Mouse (Mus musculus): Measurements from ENCODE around the gene Abca15.
"Not testable (repeated sequence)": the region's sequence is repeated elsewhere in the genome, so short reads cannot be mapped to it uniquely, and the experiment has no call there.

Abca15 gene

GRCm38 (mm10) chr7:120328087-120328793 lies at the start of gene Abca15:
TSS of gene Abca15 (plus strand) at chr7:120328670.
- no peak for DNase-seq (ENCODE audit: low spot score)

GRCm38 (mm10) chr7:120285286-120285685 lies 43.2 kb upstream of the Abca15 start:
- DNase-seq (ENCODE audit: low spot score) = no peak

DNA sequence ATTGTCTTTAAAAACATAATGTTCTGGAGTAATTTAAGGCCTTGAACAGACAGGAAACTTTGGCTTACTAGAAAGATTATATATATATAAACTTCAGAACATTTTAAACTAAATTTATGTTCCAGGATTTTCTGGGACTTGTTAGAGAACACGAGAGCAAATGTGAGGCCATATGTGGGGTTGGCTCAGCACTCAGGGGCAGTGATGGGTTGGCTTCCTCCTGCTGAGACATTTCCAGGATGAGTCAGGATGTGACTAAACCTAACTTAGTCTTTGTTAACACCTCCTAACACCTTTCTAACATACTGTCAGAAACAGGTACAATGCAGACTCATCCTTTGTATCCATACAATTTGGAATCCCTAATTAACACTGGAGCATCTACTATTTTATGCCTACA lies 12.4 kb upstream of the Abca15 start:
- DNase-seq (ENCODE audit: low spot score) = no peak

DNA sequence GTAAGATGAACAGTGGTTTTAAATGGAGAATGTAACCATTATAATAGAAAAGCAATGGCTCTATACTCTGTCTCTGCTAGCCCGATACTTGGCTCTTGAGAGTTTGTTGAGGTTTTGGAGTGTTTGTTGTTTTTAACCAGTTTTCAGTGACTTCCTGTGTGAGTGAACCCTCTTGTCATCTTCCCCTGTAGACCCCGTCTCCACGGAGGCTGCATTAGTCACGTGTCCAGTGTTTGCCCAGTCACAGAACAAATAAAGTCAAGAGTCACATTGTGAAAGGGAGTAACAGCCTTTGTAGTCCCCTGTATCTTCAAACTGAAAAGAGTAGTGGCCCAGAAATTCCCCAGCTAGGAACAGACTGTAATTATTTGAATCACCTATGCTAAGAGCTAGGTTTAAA lies 5.5 kb upstream of the Abca15 start:
- DNase-seq (ENCODE audit: low spot score) = no peak

- not testable (repeated sequence) for DNase-seq (ENCODE audit: low spot score)
Measured at GRCm38 (mm10) chr7:120325911-120326310, 2.6 kb upstream of the Abca15 start.

DNA sequence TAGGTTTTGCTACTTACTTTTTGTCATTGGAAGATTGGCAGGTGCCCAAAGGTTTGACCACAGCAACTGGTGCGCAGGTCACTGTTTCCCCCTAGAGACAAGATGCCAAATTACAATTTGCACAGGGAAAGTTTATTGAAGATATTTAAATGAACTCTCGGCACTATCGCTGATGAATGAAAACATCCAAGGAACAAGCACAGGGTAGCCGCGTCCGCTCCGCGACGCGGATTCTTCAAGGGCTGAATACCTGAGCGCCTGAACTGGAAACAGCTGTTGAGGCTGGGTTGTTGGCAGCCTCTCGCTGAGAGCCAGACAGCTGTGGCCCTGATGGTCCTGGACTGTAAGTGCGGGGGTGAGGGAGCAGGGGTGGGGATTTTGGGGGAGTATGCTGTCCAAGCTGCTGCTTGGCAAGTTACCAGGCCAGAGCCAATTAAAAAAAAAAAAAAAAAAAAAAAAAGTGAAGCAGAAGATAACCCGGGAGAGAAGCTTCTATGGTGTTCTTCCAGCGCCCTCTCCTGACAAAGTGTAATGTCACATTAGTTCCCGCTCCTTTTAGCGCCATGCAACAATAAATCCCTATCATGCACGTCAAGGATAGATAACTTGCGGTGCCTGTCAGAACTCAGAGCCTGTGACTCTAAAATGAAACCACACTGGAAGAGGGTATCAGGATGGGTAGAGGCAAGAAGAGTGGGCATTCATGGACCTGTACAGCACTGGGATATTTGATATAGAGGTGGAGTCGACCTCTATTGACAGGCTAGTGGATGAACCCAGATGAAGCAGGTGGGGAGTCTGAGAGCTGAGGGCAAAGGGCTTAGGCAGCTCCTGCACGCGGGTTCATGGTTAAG lies 1.0 kb upstream of the Abca15 start:
- no peak for DNase-seq (ENCODE audit: low spot score)

DNA sequence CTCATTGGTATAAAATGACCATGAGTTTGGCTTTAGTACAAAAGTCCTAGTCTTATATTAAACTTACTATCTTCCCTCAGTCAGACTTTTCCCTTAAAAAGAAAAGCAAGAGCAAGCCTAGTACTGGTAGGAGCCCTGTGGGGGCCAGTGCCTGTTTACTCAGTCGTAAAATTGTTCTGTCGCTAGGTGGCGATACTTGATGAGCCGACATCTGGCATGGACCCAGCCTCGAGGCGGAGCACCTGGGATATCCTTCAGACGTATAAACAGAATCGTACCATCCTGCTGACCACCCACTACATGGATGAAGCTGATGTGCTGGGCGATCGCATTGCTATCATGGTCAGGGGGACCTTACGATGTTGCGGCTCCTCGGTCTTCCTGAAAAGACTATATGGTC lies 32.7 kb downstream of the Abca15 start:
- no peak for DNase-seq (ENCODE audit: low spot score)

DNA sequence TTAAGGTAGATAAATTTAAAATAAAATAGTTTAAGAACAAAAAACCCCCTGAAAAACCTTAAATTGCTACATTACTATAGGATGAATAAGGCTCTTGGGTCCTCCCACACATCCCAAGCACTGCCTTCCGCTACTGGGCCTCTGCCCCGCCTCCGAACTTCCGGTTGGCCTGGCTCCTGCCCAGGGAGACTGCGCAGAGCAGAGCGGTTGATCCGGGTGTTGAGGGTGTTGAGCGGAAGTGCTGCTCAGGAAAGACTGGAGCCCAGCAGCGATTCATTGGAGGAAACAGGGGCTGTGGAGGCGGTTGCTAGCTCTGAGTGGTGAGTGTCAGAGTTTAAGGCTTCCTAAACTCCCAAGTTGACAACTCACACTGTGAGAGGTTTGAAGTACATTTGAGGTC lies 81.0 kb downstream of the Abca15 start, which contains the start of gene Abca16:
TSS of gene Abca16 (plus strand) at position 201 of the 400 bp plus-strand sequence.
- DNase-seq (ENCODE audit: low spot score) = no peak

- no peak for DNase-seq (ENCODE audit: low spot score)
Measured at GRCm38 (mm10) chr7:120412391-120412790, 83.9 kb downstream of the Abca15 start.

DNA sequence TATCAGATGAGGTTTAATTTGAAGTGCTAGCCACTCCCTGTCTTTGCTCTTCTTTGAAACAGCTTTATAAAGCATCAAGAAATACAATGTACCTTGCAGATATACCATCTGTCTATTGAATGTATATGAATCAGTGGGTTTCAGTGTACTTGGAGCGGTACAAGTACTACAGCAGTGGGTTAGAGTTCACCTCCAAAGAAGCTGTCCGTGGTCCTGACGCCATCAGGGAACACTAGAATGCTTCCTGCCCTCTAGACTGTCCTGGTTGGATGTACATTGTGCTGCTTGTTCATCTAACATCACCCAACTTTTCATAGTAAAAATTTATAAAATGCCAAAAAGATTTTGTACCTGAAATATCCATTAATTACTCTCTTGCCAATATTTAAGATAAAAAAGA lies 98.2 kb downstream of the Abca15 start:
- DNase-seq (ENCODE audit: low spot score) = no peak

- no peak for DNase-seq (ENCODE audit: low spot score)
Measured at GRCm38 (mm10) chr7:120431464-120431863, 103.0 kb downstream of the Abca15 start.

Measured in ovary, adult 18-20 months (tissue).